Mouse (Mus musculus) liver, adult 2 months (tissue): ENCODE results near the gene Ackr3.

Source experiments
- CTCF ChIP-seq: fragments of 200-500 bp; IDR thresholded peaks from 2 replicates; pipeline ENCODE4 v1.5.1; 2011; ENCODE audit warnings: low read depth, low read length, control low read depth
- POLR2A ChIP-seq: fragments of 200-500 bp; IDR thresholded peaks from 2 replicates; pipeline ENCODE4 v1.6.1; 2011; ENCODE audit warnings: low read length, control low read depth; ENCODE audit not compliant: insufficient read depth; ENCODE audit errors: extremely low read depth

DNA sequence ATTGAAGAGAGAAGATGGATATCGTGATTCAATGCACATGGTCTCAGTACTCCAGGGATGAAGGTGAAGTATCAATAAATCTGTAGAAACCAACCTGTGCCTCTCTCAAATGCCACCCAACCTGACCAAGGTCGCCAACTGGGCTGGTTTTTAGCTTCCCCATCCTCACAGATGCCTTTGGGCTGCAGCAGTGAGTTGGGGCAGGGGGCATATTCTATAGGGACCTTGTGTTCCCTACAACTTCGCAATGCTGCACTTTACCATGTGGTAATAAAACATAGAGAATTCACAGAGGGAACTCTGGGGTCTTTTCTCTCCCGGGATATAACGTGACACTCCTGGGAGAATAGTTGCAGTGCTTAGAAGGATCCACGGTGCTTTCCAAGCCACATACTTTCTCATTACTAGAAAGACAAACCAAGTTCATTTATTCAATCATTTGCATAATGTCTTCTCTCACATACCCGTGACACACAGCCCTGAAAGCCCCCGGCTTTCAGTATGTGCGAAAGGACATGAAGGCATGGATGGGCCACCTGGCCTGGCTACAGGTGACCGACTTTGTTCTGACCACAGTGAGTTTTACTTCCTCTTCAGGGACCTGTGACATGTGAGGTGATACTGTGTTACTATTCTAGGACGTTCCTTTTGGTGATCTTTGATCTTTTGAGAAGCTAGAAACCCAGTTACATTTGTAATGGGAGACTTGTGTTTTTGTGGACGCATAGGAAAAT, 22.6 kb upstream of the Ackr3 start:
- TF ChIP-seq POLR2A (no peak), CTCF (no peak)
